Mouse (Mus musculus) embryonic fibroblast, embryonic 13.5 days (primary cell): Measurements from ENCODE around the gene Btnl4.

ENCODE experiments used
- CTCF ChIP-seq: IDR thresholded peaks from 2 replicates; pipeline ENCODE4 v1.5.1; 2011; ENCODE audit warnings: mild to moderate bottlenecking, control low read depth, low read length, moderate library complexity, borderline replicate concordance; ENCODE audit not compliant: insufficient read depth
- POLR2A ChIP-seq: IDR thresholded peaks from 2 replicates; pipeline ENCODE4 v1.6.1; 2011; ENCODE audit warnings: low read depth, mild to moderate bottlenecking, control low read depth, low read length, moderate library complexity

DNA sequence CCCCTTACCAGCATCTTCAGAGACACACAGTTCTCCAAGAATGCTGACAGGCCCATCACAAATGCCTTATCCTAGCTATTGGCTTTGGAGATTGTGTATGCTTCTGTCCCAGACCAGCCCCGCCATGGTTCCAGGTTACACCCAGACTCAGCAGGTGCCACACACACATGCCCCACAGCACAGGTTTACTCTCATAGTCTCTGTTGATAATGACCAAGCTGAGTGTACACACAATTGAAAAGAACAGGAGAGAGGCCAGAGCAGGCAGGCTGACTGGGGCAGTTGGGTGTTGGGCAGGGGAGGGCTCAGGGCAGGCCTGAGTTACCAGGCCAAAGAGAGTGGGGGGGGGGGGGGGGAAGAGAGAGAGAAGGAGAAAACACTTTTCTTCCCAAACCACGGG, 691 bp downstream of the Btnl4 start:
- TF ChIP-seq CTCF (no peak), POLR2A (no peak)
